Mouse (Mus musculus): ENCODE data around the gene Kdm4b.

The Kdm4b gene

GRCm38 (mm10) chr17:56348128-56348527 is 22.3 kb downstream of the Kdm4b start:
- no peak for DNase-seq (ENCODE audit: low spot score)

DNA sequence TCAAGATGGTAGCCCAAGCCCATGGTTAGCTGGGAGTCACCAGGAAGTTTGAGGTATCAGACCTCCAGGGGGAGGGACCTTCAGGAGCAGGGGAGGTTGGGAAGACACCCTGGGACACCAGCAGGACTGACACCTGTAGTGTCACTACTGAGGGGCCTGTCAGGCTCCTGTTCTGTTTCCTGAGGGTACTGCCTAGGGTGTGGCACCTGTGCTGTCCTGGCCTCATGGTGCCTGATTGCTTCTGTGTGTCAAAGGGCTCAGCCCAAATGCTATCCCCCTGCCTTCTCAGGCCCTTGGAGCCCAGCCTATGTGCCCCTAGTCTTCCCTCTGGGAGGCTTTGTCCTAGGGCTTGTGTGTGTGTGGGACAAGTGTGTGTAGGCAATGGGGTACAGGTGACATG is 22.7 kb downstream of the Kdm4b start:
- no peak for DNase-seq (ENCODE audit: low spot score)

- DNase-seq (ENCODE audit: low spot score), result peak; percentile 84
Observed at GRCm38 (mm10) chr17:56350694-56351093, 24.8 kb downstream of the Kdm4b start.

GRCm38 (mm10) chr17:56356921-56357885 is 31.3 kb downstream of the Kdm4b start:
- DNase-seq (ENCODE audit: low spot score), result peak; percentile 81

GRCm38 (mm10) chr17:56359183-56359725 is 33.4 kb downstream of the Kdm4b start:
- DNase-seq (ENCODE audit: low spot score), result no peak

DNA sequence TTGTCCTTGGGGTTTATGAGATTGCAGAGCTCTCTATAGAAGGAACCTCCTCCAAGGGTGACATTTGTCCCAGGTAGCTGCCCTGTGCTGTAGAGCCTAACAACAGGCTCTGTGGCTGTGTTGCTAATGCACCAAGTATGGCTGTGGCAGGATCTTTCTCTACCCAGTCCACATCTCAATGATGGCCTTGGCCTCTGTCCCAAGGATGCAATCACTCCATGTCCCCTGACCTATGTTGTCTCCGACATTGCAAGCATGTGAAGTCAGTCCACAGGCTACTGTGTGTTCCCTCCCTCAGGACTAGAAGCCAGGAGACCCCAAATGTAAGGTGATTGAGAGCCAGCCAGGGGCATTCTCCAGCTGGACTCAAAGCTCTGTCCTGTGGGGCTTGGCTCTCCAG is 34.0 kb downstream of the Kdm4b start:
- DNase-seq (ENCODE audit: low spot score), result no peak

GRCm38 (mm10) chr17:56360451-56360850 is 34.6 kb downstream of the Kdm4b start:
- no peak for DNase-seq (ENCODE audit: low spot score)

DNA sequence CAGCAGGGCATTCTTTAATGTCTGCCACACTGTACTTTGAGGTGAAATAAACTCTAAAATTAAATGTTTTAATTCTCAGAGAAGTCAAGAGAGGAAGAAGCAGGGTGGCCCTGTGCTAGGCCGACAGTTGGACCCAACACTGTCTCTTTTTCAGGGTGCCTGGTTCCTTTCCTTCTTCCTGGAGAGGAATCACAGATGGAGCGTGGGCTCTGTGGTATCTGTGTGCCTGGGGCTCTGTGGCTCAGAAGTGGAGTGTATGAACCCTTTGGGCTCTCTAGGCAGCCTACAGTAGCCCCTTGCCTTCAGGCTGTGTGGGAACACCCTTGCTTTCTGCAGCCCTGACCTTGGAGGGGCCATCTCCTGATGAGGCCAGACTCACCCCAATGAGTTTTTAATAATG is 35.7 kb downstream of the Kdm4b start:
- no peak for DNase-seq (ENCODE audit: low spot score)

- no peak for DNase-seq (ENCODE audit: low spot score)
Observed at GRCm38 (mm10) chr17:56365791-56366673, 40.2 kb downstream of the Kdm4b start.

DNA sequence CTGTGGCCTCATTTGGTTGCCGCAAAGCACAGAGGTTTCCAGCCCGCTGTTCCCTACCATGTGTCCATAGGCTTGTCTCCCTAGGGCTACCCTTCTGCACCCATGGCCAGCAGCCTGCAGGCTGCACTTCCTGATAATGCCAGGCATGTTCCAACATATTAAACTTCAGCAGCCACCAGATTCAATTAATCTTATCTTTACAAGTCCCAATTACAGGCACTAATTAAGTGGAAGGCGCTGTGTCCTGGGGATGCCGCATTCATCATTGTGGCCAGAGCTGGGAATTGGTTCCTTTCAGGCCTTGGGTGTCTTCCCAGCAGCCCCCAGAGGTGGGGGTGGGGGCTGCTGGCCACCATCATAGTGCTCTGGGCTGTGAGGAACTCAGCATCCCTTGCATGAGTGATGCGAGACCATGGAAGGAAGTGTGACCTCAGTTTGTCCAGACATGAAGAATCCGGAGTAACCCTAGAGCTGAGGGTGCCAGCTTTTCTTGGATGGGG is 42.5 kb downstream of the Kdm4b start:
- DNase-seq (ENCODE audit: low spot score), result no peak

DNA sequence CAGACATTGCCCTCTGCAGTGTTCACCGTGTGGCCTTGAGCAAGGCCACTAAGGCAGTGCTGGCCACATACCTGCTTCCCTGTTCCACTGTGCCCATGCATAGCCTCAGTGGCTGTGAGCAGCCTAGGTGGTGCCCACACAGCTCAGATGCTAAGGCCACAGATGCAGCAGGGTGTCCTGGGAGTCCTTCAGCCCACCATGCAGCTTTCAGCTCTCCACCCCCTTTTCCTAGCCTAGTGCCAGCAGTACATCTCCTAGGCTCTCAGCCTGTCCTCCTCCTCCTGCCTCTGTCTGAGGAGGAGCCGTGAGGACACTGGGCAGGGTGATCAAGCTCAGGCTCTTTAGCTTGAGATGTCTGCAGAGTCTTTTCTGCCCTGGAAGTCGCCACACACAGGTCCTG is 44.2 kb downstream of the Kdm4b start:
- no peak for DNase-seq (ENCODE audit: low spot score)

DNA sequence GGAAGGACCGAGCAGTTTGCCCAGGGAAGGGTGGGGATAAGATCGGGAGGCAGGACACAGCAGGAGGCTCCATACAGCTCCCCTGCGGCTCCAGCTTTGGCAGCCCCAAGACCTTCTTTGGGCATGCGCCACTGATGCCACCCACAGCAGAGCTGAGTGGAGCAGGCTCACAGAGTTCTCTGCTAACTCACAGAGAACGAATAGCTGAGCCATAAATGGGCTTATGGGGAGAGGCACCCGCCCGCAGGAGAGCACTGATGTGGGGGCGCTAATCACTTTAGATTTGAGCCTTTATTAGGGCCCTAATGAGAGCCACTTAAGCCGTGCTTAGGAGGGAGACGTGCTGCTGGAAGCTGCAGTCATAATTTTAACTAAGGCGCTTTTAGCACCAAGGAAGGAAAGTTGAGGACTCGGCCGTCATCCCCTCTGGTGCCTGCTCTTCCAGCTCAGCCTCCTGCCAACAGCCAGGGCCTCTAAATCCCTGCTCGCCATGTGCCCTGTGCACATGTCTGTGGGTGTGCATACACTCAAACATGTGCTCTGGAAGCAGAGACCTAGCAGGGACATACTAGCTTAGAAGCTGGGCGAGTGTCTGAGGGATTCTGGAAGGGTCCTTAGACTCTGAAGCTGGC is 45.3 kb downstream of the Kdm4b start:
- DNase-seq (ENCODE audit: low spot score), result no peak

DNA sequence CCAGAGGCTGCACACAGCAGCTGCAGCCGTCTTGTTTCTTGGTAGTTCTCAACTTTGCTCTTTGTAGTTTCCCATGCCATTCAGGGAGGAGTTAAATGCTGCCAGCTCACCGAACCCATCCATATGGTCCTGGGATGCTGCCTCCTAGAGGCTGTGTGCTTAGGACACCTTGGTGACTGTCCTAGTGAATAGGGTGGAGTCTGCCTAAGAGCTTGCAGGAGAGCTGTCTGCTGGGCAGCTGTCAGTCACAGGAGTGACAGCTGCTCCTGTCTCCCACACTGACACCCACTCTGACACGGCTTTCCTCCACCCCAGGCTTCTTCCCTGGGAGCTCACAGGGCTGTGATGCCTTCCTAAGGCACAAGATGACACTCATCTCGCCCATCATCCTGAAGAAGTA is 46.2 kb downstream of the Kdm4b start:
- no peak for DNase-seq (ENCODE audit: low spot score)

DNA sequence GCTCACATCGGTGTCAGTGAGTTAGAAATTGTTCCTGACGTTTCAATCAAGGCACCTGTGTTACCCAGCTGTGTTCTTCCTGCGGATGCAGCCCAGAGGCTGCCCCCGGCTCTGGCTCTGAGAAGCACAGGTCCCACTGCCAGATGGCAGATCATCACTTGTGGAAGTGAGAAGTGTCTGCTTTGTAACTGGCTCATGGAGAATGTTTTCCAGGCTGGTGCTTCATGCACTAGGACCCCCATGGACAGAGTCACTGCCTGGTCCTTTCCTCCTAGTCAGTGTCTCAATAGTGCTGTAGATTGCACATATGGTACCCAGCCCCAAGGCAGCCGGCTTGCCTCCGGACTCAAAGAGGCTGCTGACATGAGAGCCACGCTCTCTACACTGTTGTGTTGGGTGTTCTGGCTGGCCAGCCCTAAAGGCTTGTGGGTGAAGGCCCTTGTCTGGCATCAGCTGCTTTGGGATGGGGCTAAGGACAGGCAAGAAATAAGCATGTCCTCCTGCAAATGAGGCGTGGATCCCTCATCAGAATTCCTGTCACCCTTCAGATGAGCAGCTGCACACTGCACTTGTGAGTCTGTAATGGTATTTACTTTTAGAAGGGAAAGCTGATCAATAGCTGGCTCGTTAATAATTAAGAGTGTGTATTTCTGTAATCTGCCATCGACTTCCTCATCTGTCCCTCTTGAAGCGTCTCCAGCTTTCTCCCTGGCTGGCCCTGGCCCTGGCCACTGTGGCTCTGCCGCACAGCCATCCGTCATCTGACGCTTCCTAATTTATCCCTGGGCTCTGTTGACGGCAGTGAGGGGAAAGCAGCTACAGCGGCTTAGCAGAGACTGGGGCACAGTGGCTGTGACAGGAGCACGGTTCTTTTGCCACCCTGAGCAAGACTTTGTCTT is 47.5 kb downstream of the Kdm4b start:
- DNase-seq (ENCODE audit: low spot score), result no peak

- DNase-seq (ENCODE audit: low spot score), result peak; percentile 11
Observed at GRCm38 (mm10) chr17:56374851-56375250, 49.0 kb downstream of the Kdm4b start.

- DNase-seq (ENCODE audit: low spot score), result no peak
Observed at GRCm38 (mm10) chr17:56379281-56379834, 53.5 kb downstream of the Kdm4b start.

DNA sequence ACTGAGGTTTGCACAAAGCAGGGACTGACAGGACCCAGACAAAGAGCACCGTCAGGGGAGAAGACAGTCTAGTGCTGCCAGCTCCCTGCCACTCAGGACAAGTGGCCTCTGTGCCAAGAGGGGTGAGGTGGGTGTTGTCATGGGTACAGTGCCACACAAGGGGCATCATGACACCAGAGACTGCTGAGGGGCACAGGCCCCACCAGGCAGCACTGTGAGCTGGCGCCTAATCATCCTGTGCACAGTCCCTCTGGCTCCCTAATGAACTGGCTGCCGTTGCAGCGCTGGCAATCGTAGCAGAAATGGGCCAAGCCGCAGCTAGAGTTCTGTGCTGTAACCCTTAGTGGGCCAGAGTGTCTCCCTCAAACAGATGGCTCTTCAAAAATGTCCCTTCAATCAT is 54.4 kb downstream of the Kdm4b start:
- DNase-seq (ENCODE audit: low spot score), result peak; percentile 40

DNA sequence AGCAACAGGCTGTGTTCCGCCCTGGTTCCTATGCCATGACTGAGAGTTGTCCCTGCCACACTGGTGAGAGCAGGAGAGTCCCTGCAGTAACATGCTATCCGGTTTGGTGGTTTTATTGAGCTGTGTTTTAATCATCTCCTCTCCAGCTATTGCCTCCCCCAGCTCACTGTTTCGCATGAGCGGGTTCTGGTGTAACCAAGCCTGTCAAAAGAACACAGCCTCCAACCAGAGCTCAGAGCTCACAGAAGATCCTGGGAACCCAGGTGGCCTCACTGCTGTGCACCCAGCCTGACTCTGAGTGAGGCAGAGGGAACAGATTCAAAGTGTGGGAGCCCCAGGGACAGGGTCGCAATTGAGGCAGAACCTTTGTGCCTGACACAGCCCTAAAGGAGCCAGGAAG is 55.3 kb downstream of the Kdm4b start:
- no peak for DNase-seq (ENCODE audit: low spot score)

GRCm38 (mm10) chr17:56382997-56383396 is 57.1 kb downstream of the Kdm4b start:
- DNase-seq (ENCODE audit: low spot score), result no peak

- DNase-seq (ENCODE audit: low spot score), result no peak
Observed at GRCm38 (mm10) chr17:56384903-56385302, 59.0 kb downstream of the Kdm4b start.

DNA sequence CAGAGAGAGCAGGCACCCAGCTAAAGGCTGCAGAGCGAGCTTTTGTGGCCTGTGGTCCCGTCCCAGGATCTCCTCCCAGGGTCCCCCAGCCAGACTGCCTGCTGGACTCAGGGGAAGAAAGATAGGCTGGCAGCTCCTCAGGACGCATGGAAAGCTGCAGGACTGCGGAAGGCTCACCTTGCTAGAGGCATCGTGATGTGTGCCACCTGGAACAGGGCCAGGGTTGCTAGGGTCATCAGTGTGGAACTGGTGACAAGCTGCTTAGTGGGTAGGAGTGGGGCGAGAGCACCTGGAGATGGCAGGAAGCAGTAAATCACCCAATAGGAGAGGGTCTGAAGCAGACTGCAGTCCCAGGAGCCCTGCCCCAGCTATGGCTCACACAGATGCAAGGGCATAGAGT is 61.8 kb downstream of the Kdm4b start:
- no peak for DNase-seq (ENCODE audit: low spot score)
